Mouse (Mus musculus) CH12.LX (cell line): ENCODE measurements around the gene Spock3.

Experiments
- CHD2 ChIP-seq: IDR thresholded peaks from 2 replicates; pipeline ENCODE4 v1.6.1; 2011; ENCODE audit warnings: low read length, improper control_type of control experiment
- CTCF ChIP-seq, 2 experiments: IDR thresholded peaks in 1 of 2; conservative IDR thresholded peaks in 1 of 2; 2 replicates each; pipeline ENCODE4 v1.5.1; 2011 to 2012; ENCODE audit warnings: low read depth in 2 of 2, low read length in 2 of 2, improper control_type of control experiment in 1 of 2, inconsistent platforms in 1 of 2, mild to moderate bottlenecking in 1 of 2, moderate library complexity in 1 of 2
- EP300 ChIP-seq: IDR thresholded peaks from 2 replicates; pipeline ENCODE4 v1.6.1; 2011; ENCODE audit warnings: low read length, improper control_type of control experiment
- JUND ChIP-seq: conservative IDR thresholded peaks from 2 replicates; pipeline ENCODE4 v1.6.1; 2011; ENCODE audit warnings: low read depth, low read length, improper control_type of control experiment
- KAT2A ChIP-seq: IDR thresholded peaks from 2 replicates; pipeline ENCODE4 v1.6.1; 2012; ENCODE audit warnings: low read length, improper control_type of control experiment, inconsistent platforms; ENCODE audit not compliant: insufficient replicate concordance
- MAX ChIP-seq: IDR thresholded peaks from 2 replicates; pipeline ENCODE4 v1.6.1; 2011; ENCODE audit warnings: low read length, improper control_type of control experiment
- MXI1 ChIP-seq: IDR thresholded peaks from 2 replicates; pipeline ENCODE4 v1.6.1; 2011; ENCODE audit warnings: mild to moderate bottlenecking, low read depth, low read length, improper control_type of control experiment
- PAX5 ChIP-seq: IDR thresholded peaks from 2 replicates; pipeline ENCODE4 v1.6.1; 2012; ENCODE audit warnings: low read length, inconsistent platforms, mixed read lengths
- POLR2A ChIP-seq: IDR thresholded peaks from 2 replicates; pipeline ENCODE4 v1.6.1; 2011; ENCODE audit warnings: low read depth, mild to moderate bottlenecking, improper control_type of control experiment, low read length
- TCF12 ChIP-seq: IDR thresholded peaks from 2 replicates; pipeline ENCODE4 v1.6.1; 2014; ENCODE audit warnings: low read depth, mild to moderate bottlenecking, inconsistent platforms, low read length, improper control_type of control experiment
- UBTF ChIP-seq: IDR thresholded peaks from 2 replicates; pipeline ENCODE4 v1.6.1; 2012; ENCODE audit warnings: low read depth, mild to moderate bottlenecking, inconsistent platforms, low read length, improper control_type of control experiment, moderate library complexity
- USF1 ChIP-seq: IDR thresholded peaks from 2 replicates; pipeline ENCODE4 v1.6.1; 2014; ENCODE audit warnings: low read depth, mild to moderate bottlenecking, inconsistent platforms, low read length, improper control_type of control experiment
- ZNF384 ChIP-seq: IDR thresholded peaks from 2 replicates; pipeline ENCODE4 v1.6.1; 2012; ENCODE audit warnings: low read depth, low read length, improper control_type of control experiment, inconsistent platforms

- no peak for TF ChIP-seq POLR2A
- TF ChIP-seq CTCF (conservative IDR thresholded peaks at IDR 0.05 in 1 of 2, IDR thresholded peaks at IDR 0.05 in 1 of 2; ENCODE audit: low read depth in 2 of 2, low read length in 2 of 2) = no peak
- no peak for TF ChIP-seq ZNF384
- TF ChIP-seq PAX5 = no peak
- no peak for TF ChIP-seq JUND
- TF ChIP-seq EP300 = no peak
- TF ChIP-seq CHD2 = no peak
- no peak for TF ChIP-seq UBTF
- TF ChIP-seq KAT2A = no peak
- no peak for TF ChIP-seq MXI1
- TF ChIP-seq TCF12 = no peak
- TF ChIP-seq MAX = no peak
- TF ChIP-seq USF1 = no peak
Observed at GRCm38 (mm10) chr8:62969802-62970372, 19.1 kb downstream of the Spock3 start.
